Mouse (Mus musculus) frontal cortex, postnatal 14 days (tissue): ENCODE results near the gene Ncapd2.
A peak's percentile ranks its signal among the peaks of the same experiment; 100 is the strongest.

Experiments used
- DNase-seq, 2 experiments: peaks; one replicate each; pipeline ENCODE4 v3.0.0; 2022; ENCODE audit warnings: low spot score in 2 of 2

The Ncapd2 gene

GRCm38 (mm10) chr6:125213715-125214114, 22.2 kb upstream of the Ncapd2 start:
- DNase-seq = no peak

- no peak for DNase-seq
These were observed 21.6 kb upstream of the Ncapd2 start for GRCm38 (mm10) chr6:125213129-125213528.

GRCm38 (mm10) chr6:125212621-125213020, 21.1 kb upstream of the Ncapd2 start:
- DNase-seq = no peak

- no peak for DNase-seq
These were observed 18.9 kb upstream of the Ncapd2 start for GRCm38 (mm10) chr6:125210436-125210835.

GRCm38 (mm10) chr6:125197166-125197565, 5.7 kb upstream of the Ncapd2 start:
- DNase-seq = no peak

GRCm38 (mm10) chr6:125196301-125196700, 4.8 kb upstream of the Ncapd2 start:
- DNase-seq = no peak

GRCm38 (mm10) chr6:125195541-125196075, 4.1 kb upstream of the Ncapd2 start:
- no peak for DNase-seq

GRCm38 (mm10) chr6:125193390-125193789, 1.9 kb upstream of the Ncapd2 start:
- DNase-seq = no peak

GRCm38 (mm10) chr6:125192841-125193240, 1.3 kb upstream of the Ncapd2 start:
- DNase-seq = no peak

- peak; percentile 87 to 88 for DNase-seq
These were observed 664 bp upstream of the Ncapd2 start for GRCm38 (mm10) chr6:125192016-125192714.

- no peak for DNase-seq
These were observed 685 bp downstream of the Ncapd2 start for GRCm38 (mm10) chr6:125190816-125191215.

- no peak for DNase-seq
These were observed 5.3 kb downstream of the Ncapd2 start for GRCm38 (mm10) chr6:125186203-125186602.

GRCm38 (mm10) chr6:125182133-125182532, 9.4 kb downstream of the Ncapd2 start:
- DNase-seq = no peak

- DNase-seq = no peak
These were observed 11.9 kb downstream of the Ncapd2 start for GRCm38 (mm10) chr6:125179601-125180000.

GRCm38 (mm10) chr6:125175469-125175868, 16.0 kb downstream of the Ncapd2 start:
- DNase-seq = no peak

- DNase-seq = no peak
These were observed 18.2 kb downstream of the Ncapd2 start for GRCm38 (mm10) chr6:125173256-125173655.

GRCm38 (mm10) chr6:125172474-125172873, 19.0 kb downstream of the Ncapd2 start:
- no peak for DNase-seq

GRCm38 (mm10) chr6:125170194-125170593, 21.3 kb downstream of the Ncapd2 start:
- no peak for DNase-seq

GRCm38 (mm10) chr6:125168086-125168485, 23.4 kb downstream of the Ncapd2 start:
- DNase-seq = no peak

GRCm38 (mm10) chr6:125166861-125167650, 24.4 kb downstream of the Ncapd2 start:
- no peak for DNase-seq

- no peak for DNase-seq
These were observed 25.3 kb downstream of the Ncapd2 start, which contains the start of gene Gapdh for GRCm38 (mm10) chr6:125166051-125166751. Gapdh (minus strand) TSS chr6:125166467.

- DNase-seq = peak; percentile 96
These were observed 26.1 kb downstream of the Ncapd2 start for GRCm38 (mm10) chr6:125165328-125165891.
